Mouse (Mus musculus) hindbrain, embryonic 12.5 days (tissue): Measurements from ENCODE around the gene Gpr119. TPM values are rescaled to one million over a fixed set of nuclear protein-coding genes. Genes with fewer than 3 reads are reported as not detected.

ENCODE experiments used
- ATAC-seq: fragments of 200-750 bp; cut with Nextera tagmentation; 2 replicates; pipeline ENCODE4 v1.8.0; 2017; ENCODE audit warnings: moderate TSS enrichment; ENCODE audit not compliant: low FRiP score
- H3K27ac ChIP-seq: fragments of 300-500 bp; sonication (generic); 2 replicates; pipeline ENCODE4 v1.5.1; 2016; ENCODE audit warnings: mild to moderate bottlenecking
- H3K27me3 ChIP-seq: fragments of 300-500 bp; sonication (generic); 2 replicates; pipeline ENCODE4 v1.6.1; 2016; ENCODE audit warnings: mild to moderate bottlenecking
- H3K36me3 ChIP-seq: fragments of 300-500 bp; sonication (generic); 2 replicates; pipeline ENCODE4 v1.6.1; 2016; ENCODE audit warnings: mild to moderate bottlenecking
- H3K4me1 ChIP-seq: fragments of 300-500 bp; sonication (generic); 2 replicates; pipeline ENCODE4 v1.6.1; 2016
- H3K4me2 ChIP-seq: fragments of 300-500 bp; sonication (generic); replicated peaks from 2 replicates; pipeline ENCODE4 v1.6.1; 2016; ENCODE audit warnings: mild to moderate bottlenecking
- H3K4me3 ChIP-seq: fragments of 300-500 bp; sonication (generic); 2 replicates; pipeline ENCODE4 v1.5.1; 2016; ENCODE audit warnings: mild to moderate bottlenecking
- H3K9ac ChIP-seq: fragments of 300-500 bp; sonication (generic); 2 replicates; pipeline ENCODE4 v1.6.1; 2016; ENCODE audit warnings: mild to moderate bottlenecking, moderate library complexity
- H3K9me3 ChIP-seq: fragments of 300-500 bp; sonication (generic); replicated peaks from 2 replicates; pipeline ENCODE4 v1.6.1; 2016; ENCODE audit warnings: mild to moderate bottlenecking
- WGBS: fragments of 180-500 bp; shearing (Covaris S2); methylation state at CpG from one replicate; pipeline ENCODE4 v1.1.7; 2016; 5-methylcytosine and 5-hydroxymethylcytosine counted together
- microRNA-seq: library from miRNA; unstranded; fragments of <30 nt; microRNA quantifications from one replicate; pipeline ENCODE4, GENCODE M21; 2017
- polyA plus RNA-seq: library from polyadenylated mRNA; unstranded; fragments of >200 nt; fragmentation: Nextera tagmentation; extraction: Ambion mirVana; gene quantifications from 2 replicates; pipeline ENCODE4 v1.2.1, GENCODE M21; 2016

Gene Gpr119
- polyA plus RNA-seq, 1 experiment from 2014 or later = not detected

DNA sequence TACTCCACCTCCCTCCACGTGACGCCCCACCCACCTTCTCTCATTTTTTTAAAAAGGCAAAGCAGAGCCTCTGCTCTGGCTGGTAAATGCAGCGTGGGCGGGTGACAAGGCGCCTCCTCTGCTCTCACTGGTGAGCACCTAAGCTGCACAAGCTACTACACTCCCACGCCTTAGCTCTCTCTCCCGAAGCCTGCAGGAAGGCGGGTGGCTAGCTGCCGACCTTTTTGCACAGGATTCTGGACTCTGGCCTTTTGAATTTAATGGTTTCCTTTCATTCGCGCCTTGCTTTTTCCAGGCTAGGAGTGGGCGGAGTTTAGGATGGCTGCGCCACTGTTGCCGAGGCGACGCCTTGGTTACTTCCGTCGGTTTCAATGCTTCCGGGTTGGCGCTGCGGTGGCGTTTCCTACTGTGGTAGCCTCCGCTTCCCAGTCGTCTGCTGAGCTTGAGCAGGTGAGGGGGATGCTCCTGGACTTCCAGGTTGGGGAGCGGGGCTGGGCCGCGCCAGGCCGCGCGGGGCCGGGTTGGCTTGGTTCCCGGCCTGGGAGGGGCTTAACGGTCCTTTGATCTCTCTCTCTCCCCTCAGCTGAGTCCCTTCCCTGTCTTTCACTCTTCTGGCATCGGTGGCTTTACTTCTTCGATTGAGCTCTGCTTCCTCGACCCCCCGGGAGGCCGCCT lies 50.8 kb downstream of the Gpr119 start, which contains the start of gene Slc25a14:
Gene Slc25a14 (plus strand): TSS at position 35 of the 675 bp plus-strand sequence.
- Histone ChIP-seq H3K9ac (peak within 1 kb of the TSS; percentile 57), H3K27me3 (no peaks in the 10 kb centered on the region), H3K36me3 (no peaks in the 10 kb centered on the region), H3K4me1 (no peaks in the 10 kb centered on the region), H3K9me3 (no peaks in the 10 kb centered on the region), H3K27ac (peak within 1 kb of the TSS; percentile 84), H3K4me3 (peak within 1 kb of the TSS; percentile 52), H3K4me2 (peak within 1 kb of the TSS; percentile 54)
- 19% methylated on average over 38 of the region's 38 CpGs for WGBS
- ATAC-seq = peak; percentile 97

- WGBS = 20% methylated on average over 4 of the region's 4 CpGs
Observed at GRCm38 (mm10) chrX:48623049-48623378, 51.3 kb downstream of the Gpr119 start.

More at GRCm38 (mm10) chrX:48623049-48623378, 51.3 kb downstream of the Gpr119 start:
- Histone ChIP-seq H3K4me3 (peak overlapping the region; percentile 52), H3K9ac (peak overlapping the region; percentile 57; the same call in 1 of the 2 replicates), H3K27me3 (no peaks in the 10 kb centered on the region), H3K4me2 (peak overlapping the region; percentile 54), H3K36me3 (no peaks in the 10 kb centered on the region), H3K27ac (peak overlapping the region; percentile 84), H3K4me1 (no peaks in the 10 kb centered on the region), H3K9me3 (no peaks in the 10 kb centered on the region)
- ATAC-seq = peak; percentile 51; the same call in 1 of the 2 replicates

Small RNA genes lying within 50 kb of the gene (microRNA-seq; reads per million reads assigned to microRNA genes)
- gene Gm27828 = not detected

Other genes starting within 250 kb of the Gpr119 start
- gene Elf4, start 211.3 kb downstream of the Gpr119 start, polyA plus RNA-seq = 2.1 and 2.9 TPM in 2 replicates
- 58.1 and 60.1 TPM in 2 replicates for gene Aifm1, start 160.9 kb downstream of the Gpr119 start, polyA plus RNA-seq
- gene Rab33a, start 155.2 kb downstream of the Gpr119 start, polyA plus RNA-seq = 46.4 and 46.6 TPM in 2 replicates
- 16.5 and 16.6 TPM in 2 replicates for gene Zfp280c, start 80.0 kb downstream of the Gpr119 start, polyA plus RNA-seq
- gene Slc25a14, start 51.1 kb downstream of the Gpr119 start, polyA plus RNA-seq = 26.9 and 32.3 TPM in 2 replicates
- 21.1 and 22.1 TPM in 2 replicates for gene Rbmx2, start 20.5 kb upstream of the Gpr119 start, polyA plus RNA-seq
- not detected in 2 replicates for gene Gm595, start 203.2 kb upstream of the Gpr119 start, polyA plus RNA-seq